Mouse (Mus musculus) kidney, postnatal 36 days (tissue): ENCODE measurements around the gene Gm20765.
"Not testable (repeated sequence)": the region's sequence is repeated elsewhere in the genome, so short reads cannot be mapped to it uniquely, and the experiment has no call there.

Experiments
- DNase-seq, 2 experiments: peaks; one replicate each; pipeline ENCODE4 v3.0.0; 2021 to 2022; ENCODE audit warnings: mixed read lengths in 2 of 2

The Gm20765 gene

DNA sequence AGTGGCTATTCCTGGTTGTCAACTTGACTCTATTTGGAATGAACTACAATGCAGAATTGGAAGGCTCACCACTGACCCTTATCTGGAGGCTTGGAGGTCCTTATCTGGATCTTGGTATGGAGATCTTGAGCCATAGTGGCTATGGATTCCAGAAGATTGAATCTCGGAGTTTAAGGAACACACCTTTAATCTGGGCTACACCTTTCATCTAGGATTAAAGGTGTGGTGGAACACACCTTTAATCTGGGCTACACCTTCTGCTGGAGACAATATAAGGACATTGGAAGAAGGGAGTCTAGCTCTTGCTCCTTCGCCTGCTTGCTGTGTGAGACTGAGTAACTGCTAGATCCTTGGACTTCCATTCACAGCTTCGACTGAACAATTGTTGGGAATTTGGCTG lies at the start of gene Gm20765:
TSS of gene Gm20765 (plus strand) at position 301 of the 400 bp plus-strand sequence.
- DNase-seq = not testable (repeated sequence)

- not testable (repeated sequence) for DNase-seq
These were observed 42.6 kb upstream of the Gm20765 start, which contains the start of gene Gm21293 for GRCm38 (mm10) chr10:104142687-104143086. TSS of gene Gm21293 (plus strand) at chr10:104142987.

- DNase-seq = not testable (repeated sequence)
These were observed 34.1 kb upstream of the Gm20765 start, which contains the start of gene Gm6763 for GRCm38 (mm10) chr10:104151197-104151596. TSS of gene Gm6763 (plus strand) at chr10:104151497.

DNA sequence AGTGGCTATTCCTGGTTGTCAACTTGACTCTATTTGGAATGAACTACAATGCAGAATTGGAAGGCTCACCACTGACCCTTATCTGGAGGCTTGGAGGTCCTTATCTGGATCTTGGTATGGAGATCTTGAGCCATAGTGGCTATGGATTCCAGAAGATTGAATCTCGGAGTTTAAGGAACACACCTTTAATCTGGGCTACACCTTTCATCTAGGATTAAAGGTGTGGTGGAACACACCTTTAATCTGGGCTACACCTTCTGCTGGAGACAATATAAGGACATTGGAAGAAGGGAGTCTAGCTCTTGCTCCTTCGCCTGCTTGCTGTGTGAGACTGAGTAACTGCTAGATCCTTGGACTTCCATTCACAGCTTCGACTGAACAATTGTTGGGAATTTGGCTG lies 25.6 kb upstream of the Gm20765 start, which contains the start of gene Gm8764:
TSS of gene Gm8764 (plus strand) at position 301 of the 400 bp plus-strand sequence.
- not testable (repeated sequence) for DNase-seq

DNA sequence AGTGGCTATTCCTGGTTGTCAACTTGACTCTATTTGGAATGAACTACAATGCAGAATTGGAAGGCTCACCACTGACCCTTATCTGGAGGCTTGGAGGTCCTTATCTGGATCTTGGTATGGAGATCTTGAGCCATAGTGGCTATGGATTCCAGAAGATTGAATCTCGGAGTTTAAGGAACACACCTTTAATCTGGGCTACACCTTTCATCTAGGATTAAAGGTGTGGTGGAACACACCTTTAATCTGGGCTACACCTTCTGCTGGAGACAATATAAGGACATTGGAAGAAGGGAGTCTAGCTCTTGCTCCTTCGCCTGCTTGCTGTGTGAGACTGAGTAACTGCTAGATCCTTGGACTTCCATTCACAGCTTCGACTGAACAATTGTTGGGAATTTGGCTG lies 17.1 kb upstream of the Gm20765 start, which contains the start of gene Gm21304:
TSS of gene Gm21304 (plus strand) at position 301 of the 400 bp plus-strand sequence.
- not testable (repeated sequence) for DNase-seq

DNA sequence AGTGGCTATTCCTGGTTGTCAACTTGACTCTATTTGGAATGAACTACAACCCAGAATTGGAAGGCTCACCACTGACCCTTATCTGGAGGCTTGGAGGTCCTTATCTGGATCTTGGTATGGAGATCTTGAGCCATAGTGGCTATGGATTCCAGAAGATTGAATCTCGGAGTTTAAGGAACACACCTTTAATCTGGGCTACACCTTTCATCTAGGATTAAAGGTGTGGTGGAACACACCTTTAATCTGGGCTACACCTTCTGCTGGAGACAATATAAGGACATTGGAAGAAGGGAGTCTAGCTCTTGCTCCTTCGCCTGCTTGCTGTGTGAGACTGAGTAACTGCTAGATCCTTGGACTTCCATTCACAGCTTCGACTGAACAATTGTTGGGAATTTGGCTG lies 8.6 kb upstream of the Gm20765 start, which contains the start of gene Gm21312:
TSS of gene Gm21312 (plus strand) at position 301 of the 400 bp plus-strand sequence.
- DNase-seq = not testable (repeated sequence)

DNA sequence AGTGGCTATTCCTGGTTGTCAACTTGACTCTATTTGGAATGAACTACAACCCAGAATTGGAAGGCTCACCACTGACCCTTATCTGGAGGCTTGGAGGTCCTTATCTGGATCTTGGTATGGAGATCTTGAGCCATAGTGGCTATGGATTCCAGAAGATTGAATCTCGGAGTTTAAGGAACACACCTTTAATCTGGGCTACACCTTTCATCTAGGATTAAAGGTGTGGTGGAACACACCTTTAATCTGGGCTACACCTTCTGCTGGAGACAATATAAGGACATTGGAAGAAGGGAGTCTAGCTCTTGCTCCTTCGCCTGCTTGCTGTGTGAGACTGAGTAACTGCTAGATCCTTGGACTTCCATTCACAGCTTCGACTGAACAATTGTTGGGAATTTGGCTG lies 8.4 kb downstream of the Gm20765 start, which contains the start of gene Gm4340:
TSS of gene Gm4340 (plus strand) at position 301 of the 400 bp plus-strand sequence.
- not testable (repeated sequence) for DNase-seq

GRCm38 (mm10) chr10:104209655-104210054 lies 24.3 kb downstream of the Gm20765 start:
- DNase-seq = no peak

- no peak for DNase-seq
These were observed 25.1 kb downstream of the Gm20765 start for GRCm38 (mm10) chr10:104210268-104210990.

DNA sequence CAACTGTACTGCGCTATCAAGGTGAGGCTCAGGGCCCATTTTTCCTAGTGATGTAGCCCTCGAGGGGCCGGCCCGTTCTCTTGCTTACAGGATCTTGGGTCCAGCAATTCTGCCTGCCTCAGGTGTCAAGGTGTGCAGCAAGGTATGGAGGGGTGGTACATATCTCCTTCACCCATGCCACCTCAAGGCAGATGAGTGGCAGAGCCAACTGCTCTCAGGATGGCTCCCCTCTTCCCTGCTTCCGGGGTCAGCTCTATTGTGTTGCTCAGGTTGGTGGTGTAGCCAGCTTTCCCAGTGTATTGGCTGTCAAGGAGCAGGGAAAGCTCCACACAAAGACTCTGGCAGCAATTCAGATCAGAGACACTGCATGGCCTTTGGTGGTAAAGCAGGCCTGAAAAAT lies 29.2 kb downstream of the Gm20765 start:
- no peak for DNase-seq

DNA sequence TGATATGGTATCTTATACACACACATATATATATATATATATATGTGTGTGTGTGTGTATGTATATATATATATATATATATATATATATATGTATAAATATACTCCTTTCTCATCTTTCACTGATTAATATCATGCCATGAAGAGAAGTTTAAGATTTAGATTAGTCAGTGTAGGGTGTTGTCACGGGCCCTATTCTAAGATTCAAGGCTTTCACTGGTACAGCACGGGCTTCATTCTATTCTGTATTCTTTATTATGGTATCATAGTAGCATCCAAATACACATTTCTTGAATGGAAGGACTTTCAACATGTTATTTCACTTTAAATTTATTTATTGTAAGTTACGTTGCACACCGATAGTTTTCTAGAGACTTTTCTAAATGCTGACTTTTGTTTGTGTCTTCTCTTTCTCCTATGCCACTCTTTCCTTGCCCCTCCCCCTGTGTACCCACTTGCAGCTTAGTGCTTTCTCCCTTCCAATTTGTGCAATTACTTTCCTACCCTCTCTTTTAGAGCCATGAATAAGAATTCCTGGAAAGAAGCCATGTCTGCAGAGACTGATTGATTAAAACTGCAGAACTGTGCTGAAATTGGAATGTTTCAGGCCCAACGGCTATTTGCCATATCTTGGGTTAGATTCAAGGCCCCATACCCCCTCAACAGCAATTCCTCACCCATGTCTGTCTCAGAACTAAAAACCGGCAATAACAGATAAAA lies 35.1 kb downstream of the Gm20765 start:
- DNase-seq = no peak
